Mouse (Mus musculus) kidney, adult 18-20 months (tissue): ENCODE measurements around the gene Vmn1r234.
A peak's percentile ranks its signal among the peaks of the same experiment; 100 is the strongest.
"Not testable (repeated sequence)": the region's sequence is repeated elsewhere in the genome, so short reads cannot be mapped to it uniquely, and the experiment has no call there.

ENCODE experiments used
- DNase-seq: peaks from one replicate; pipeline ENCODE4 v3.0.0; 2021

Vmn1r234 gene

GRCm38 (mm10) chr17:21225787-21226186 is at the start of gene Vmn1r234:
Gene Vmn1r234, plus strand, starts transcription at chr17:21226087.
- DNase-seq = no peak

DNA sequence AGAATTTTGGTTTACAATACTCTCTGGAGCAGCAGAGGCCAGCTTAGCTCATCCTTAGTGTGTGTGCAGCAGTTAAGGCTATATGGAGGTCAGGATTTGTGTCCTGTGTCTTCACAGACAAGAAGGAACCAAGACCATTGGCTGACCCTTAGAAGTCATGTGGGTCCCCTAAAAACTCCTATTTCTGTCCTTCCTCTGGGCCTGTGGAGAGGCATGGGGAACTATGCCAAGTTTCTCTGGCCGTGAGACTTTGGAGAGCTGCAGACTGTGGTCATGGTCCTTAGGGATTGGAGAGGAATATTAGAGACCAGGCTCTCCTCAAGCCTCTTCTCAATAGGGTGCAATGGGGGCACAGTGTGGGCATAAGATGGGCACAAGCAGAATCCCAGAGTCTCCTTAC is 14.8 kb upstream of the Vmn1r234 start:
- DNase-seq = not testable (repeated sequence)

DNA sequence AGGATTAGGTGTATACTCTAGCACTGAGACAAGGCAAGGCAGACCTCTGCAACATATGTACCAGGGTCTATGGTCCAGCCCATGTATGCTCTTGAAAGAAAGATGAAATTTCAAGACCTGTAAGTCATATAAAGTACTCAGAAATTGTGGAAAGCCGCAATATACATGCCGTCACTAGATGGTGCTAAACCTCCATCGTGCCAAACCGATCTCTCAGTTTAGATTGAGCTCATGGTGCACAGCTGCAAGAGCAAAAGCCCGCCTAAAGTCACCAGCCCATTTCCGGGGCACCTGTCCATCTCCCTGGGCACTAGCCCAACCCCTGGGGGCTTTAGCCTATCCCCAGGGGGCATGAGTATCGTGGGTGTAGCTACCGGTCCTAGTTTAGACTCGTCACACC is 5.8 kb downstream of the Vmn1r234 start:
- DNase-seq = peak; percentile 54

GRCm38 (mm10) chr17:21256111-21256510 is 30.2 kb downstream of the Vmn1r234 start, which contains the start of gene Vmn1r235:
Gene Vmn1r235, plus strand, starts transcription at chr17:21256411.
- DNase-seq = no peak

- DNase-seq = peak; percentile 13
Observed at GRCm38 (mm10) chr17:21272103-21272502, 46.2 kb downstream of the Vmn1r234 start.

GRCm38 (mm10) chr17:21282642-21283041 is 56.8 kb downstream of the Vmn1r234 start, which contains the start of gene Vmn1r236:
Gene Vmn1r236, plus strand, starts transcription at chr17:21282942.
- no peak for DNase-seq

GRCm38 (mm10) chr17:21284395-21284794 is 58.5 kb downstream of the Vmn1r234 start:
- no peak for DNase-seq
